ENCODE assay signal across 15 mouse cellular contexts in genomic region chr7:64456676-64457075, GRCm38 (mm10). TPM values are rescaled to one million over a fixed set of nuclear protein-coding genes. Genes with fewer than 3 reads are reported as not detected.
"Had no signal": no experiment of that assay in that cellular context is flagged by ENCODE, and none has a peak within 500 bp of the region (broad histone marks: within the 10 kb centered on the region; RNA-seq: fewer than 3 reads in every experiment).

No protein-coding gene starts in this region.

- H3K4me1 ChIP-seq: limb, embryonic 15.5 days; liver, embryonic 12.5 days; megakaryocyte, embryonic 14.5 days; midbrain, embryonic 13.5 days had no signal

- H3K9me3 ChIP-seq: limb, embryonic 15.5 days; liver, embryonic 12.5 days; midbrain, embryonic 13.5 days had no signal

- H3K9ac ChIP-seq: limb, embryonic 15.5 days; liver, embryonic 12.5 days; lung, embryonic 14.5 days; midbrain, embryonic 13.5 days had no signal

- H3K4me2 ChIP-seq: limb, embryonic 15.5 days; liver, embryonic 12.5 days; lung, embryonic 14.5 days; midbrain, embryonic 13.5 days had no signal

- ATAC-seq: liver, embryonic 12.5 days; midbrain, embryonic 13.5 days had no signal

- H3K4me3 ChIP-seq: limb, embryonic 15.5 days; liver, embryonic 12.5 days; megakaryocyte, embryonic 14.5 days; midbrain, embryonic 13.5 days had no signal

- H3K27me3 ChIP-seq: limb, embryonic 15.5 days; liver, embryonic 12.5 days; megakaryocyte, embryonic 14.5 days; midbrain, embryonic 13.5 days had no signal

- H3K27ac ChIP-seq: kidney, postnatal 0 days; limb, embryonic 15.5 days; liver, embryonic 12.5 days; macrophage; midbrain, embryonic 13.5 days had no signal

- DNase-seq: kidney, adult 11 months; kidney, adult 9 months; kidney, postnatal 36 days; lung, embryonic 14.5 days; lung, postnatal 10 days; right cerebral cortex, postnatal 4 days; spleen, adult 18-20 months; thymus, adult 18-20 months; thymus, postnatal 14 days had no signal

- H3K36me3 ChIP-seq: limb, embryonic 15.5 days; liver, embryonic 12.5 days; midbrain, embryonic 13.5 days had no signal

RNA-seq across cellular contexts. Expression of gene Apba2, which starts 44.8 kb away (rescaled TPM):
- polyA plus RNA-seq: macrophage had no signal
